Mouse (Mus musculus) heart, postnatal 14 days (tissue): ENCODE results near the gene Ccdc80. TPM values are rescaled to one million over a fixed set of nuclear protein-coding genes. Genes with fewer than 3 reads are reported as not detected.
A peak's percentile ranks its signal among the peaks of the same experiment; 100 is the strongest.

Source experiments
- DNase-seq, 2 experiments: peaks; one replicate each; pipeline ENCODE4 v3.0.0; 2021 to 2022
- intact Hi-C: fragments of 180-260 bp; cut with DNase I; formaldehyde crosslinking; loops from one replicate; pipeline ENCODE4 v1.15.1; 2025
- total RNA-seq, 2 experiments: library from RNA; stranded (reverse); gene quantifications; 2 replicates each; pipeline ENCODE4 v1.2.3; 2021

The Ccdc80 gene
- total RNA-seq, 2 experiments from 2014 or later, result 95.7 to 117 TPM

DNA sequence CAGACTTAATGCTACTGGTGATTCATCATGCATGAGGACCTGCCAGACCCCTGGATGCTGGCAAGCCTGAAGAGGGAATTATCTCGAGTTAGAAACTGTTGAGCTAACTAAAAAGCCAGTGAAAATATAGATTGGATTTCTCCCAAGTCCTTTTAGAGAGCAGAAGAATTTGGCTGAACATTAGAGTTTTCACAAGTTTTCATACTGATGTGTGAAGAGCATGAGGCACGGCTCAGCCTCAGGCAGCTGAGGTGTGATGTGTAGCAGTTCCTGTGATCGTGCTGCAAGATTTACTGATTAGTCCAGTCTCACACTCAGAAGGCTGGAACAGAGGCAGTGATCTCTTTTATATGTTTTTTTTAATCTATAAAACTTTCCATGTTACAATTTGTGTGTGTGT, 11.8 kb downstream of the Ccdc80 start:
- intact Hi-C loops, result no loop called here

DNA sequence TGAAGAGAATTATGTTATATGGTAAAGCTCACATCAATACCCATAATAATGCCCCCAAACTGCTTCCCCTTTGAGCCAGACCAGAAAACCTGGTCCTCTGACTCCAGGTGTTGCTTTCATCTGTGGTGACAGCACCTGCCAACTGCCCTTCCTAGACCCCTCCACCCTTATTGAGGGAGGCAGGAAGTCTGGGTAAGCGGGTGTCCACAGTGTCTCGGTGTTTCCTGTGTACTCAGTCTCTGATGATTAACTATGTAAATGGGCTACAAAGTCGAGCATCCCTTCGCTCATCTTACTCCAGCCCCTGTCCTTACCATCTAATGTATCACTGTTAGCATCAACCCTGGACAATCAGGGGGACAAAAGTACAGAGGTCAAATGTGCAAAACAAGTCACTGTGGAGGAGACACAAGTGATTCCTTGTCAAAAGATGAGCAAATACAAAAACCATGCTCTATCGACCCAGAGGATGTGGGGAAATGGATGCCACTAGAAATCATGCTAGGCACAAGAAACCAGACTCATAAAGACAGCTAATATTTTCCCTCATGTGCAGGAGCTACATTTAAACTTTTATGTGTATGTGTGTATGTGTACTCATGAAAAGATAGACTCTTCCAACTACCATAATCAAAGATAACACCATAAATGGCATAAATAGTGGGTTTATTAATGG, 15.1 kb downstream of the Ccdc80 start:
- intact Hi-C loops, result no loop called here
- no peak for DNase-seq

More for the DNA sequence above, 11.8 kb downstream of the Ccdc80 start:
- DNase-seq, result no peak

DNA sequence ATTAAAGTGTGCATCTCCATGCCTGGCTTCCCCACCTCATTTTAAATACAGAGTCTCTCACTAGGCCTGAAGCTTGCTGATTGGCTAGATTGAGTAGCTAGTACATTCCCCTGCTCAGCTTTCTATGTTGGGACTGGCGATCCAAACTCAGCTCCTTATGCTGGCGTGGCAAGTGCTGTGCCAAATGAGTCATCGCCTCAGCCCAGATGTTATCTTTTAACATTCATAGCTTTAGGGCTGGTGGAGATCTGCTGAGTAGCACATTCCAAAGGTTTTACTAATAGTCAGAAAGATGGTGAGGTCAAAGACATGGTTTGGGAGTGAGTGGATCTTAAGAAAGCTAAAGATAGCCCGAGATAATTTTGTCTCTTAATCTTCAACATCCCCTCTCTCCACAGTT, 17.3 kb downstream of the Ccdc80 start:
- DNase-seq, result peak in 1 of 2 experiments; percentile 58
- intact Hi-C loops, result no loop called here

DNA sequence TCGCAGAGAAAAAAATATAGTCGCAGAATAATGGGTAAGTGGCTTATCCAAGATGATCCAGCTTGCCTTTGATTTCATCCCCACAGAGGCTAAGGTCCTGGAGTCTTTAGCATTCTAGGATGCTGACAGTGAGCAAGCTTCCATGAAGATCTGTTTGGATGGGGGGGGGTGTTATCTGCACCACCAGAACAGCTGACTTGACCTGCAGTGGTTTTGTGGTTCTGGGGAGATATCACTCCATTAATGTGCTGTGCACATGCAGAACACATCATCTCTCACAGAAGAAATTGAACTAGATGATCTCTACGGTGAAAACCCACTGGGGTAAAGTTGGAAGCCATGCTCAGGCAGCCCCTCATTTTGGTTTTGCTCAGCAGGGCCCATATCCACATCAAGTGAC, 24.0 kb downstream of the Ccdc80 start:
- intact Hi-C loops, result no loop called here
- DNase-seq, result no peak

DNA sequence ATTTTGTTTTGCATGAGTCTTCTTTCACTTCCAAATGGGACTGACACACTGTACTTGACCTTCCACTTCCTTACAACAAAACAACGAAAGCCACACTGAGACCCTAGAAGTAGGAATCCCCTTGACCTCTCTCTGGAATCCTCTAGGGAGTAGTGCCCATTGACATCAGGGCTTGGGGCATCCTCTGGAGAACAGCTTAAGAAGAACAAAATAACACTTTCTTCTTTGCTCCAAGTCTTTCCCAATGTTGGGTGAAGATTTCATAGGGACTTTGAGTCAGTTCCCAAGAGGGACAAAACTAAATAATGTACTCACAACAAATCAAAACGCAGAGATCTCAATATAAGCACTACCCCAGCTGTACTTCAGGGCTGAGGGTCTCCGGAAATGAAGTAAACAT, 25.6 kb downstream of the Ccdc80 start:
- intact Hi-C loops, result no loop called here
- no peak for DNase-seq

DNA sequence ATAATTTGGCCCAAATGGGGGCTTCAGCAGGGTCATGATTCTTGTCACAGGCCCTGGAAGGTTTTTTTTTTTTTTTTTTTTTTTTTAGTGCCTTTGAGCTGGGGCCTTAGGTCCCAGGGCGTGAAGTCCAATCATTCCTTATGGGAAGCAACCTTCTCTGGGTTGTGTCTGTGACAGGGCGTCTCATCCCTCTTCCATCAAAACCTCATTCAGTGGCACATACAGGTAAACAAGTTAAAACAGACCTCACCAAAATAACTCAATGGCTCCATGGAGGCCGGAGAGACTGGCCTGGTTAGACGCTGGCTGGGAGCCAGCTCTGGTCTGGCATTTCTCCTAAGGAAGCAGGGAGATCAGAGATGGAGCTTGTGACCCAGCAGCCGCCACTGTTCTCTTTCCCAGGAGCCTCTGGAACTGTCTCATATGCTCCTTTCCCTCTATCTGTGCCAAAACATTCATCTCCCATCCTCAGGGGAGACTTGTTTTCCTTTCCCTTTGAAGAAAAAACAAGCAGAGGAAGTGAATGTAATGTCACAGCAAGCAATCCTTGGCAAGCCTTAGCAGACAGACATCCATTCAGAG, 27.7 kb downstream of the Ccdc80 start:
- peak; percentile 74 to 77 for DNase-seq
- intact Hi-C loops, result loop anchor here (5.0 kb wide), 1 partner anchor 354 kb away; the partner anchor contains the start of gene Cd200r1

DNA sequence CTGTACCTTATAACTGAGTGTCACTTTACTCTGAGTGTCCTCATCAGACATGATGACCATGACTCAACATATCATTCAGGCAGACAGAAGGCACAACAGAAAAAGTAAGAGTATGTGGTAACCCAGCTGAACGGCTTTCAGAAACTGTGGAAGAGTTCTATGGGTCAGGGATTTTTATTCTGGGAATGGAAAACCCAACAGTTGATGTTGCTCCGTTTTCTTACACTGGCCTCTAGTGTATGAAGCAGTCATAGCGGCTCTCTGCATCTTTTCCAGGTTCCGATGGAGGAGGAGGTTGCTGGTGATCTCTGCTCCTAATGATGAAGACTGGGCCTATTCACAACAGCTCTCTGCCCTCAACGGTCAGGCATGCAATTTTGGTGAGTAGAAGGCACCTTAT, 29.4 kb downstream of the Ccdc80 start:
- DNase-seq, result peak in 1 of 2 experiments; percentile 23
- intact Hi-C loops, result loop anchor here (5.0 kb wide), 1 partner anchor 355 kb away; the partner anchor contains the start of gene Cd200r1

DNA sequence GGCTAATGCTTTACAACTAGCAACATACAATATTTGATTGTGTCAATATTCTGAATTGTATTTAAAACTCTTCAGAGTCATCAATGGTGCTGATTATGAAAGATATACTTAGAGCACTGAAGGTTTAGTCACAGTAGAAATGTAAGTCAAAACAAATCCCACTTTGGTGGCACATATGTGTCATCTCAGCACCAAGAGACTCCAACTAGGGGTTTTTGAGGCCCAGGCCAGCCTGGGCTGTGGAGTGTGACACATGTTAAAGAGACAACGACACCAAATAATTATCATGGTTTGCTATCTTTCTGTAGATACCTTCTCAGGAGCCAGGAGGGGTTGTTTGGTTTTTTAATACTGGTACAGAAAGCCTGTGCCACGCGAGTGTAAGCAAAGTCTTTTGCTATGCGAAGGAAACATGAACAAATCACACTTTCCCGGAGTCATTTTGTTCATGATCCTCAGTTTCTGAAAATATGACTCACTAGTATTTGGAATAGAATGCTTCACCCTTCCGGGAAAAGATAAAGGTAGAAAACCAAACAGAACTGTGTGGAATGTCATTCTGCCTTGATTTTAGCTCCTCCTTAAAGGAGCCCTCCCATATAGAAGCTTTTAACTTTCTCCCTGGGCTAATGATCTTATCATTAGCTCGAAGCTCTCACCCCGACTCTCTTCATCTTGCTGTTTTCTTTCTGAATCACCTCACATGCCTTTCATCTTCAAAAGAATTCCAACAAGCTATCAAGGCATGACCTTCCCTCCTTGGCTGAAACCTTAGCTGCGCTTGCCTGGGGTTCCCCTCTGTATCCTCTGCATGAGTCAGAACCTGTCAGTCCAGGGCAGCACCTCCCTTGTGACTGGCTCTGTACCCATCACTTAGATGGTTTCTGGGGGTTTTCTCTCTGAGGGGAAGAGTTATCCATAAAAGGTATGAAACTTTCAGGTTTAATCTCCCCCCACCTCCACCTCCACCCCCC, 31.3 kb downstream of the Ccdc80 start:
- intact Hi-C loops, result loop anchor here (5.0 kb wide), 1 partner anchor 357 kb away; the partner anchor contains the start of gene Cd200r1
- no peak for DNase-seq

DNA sequence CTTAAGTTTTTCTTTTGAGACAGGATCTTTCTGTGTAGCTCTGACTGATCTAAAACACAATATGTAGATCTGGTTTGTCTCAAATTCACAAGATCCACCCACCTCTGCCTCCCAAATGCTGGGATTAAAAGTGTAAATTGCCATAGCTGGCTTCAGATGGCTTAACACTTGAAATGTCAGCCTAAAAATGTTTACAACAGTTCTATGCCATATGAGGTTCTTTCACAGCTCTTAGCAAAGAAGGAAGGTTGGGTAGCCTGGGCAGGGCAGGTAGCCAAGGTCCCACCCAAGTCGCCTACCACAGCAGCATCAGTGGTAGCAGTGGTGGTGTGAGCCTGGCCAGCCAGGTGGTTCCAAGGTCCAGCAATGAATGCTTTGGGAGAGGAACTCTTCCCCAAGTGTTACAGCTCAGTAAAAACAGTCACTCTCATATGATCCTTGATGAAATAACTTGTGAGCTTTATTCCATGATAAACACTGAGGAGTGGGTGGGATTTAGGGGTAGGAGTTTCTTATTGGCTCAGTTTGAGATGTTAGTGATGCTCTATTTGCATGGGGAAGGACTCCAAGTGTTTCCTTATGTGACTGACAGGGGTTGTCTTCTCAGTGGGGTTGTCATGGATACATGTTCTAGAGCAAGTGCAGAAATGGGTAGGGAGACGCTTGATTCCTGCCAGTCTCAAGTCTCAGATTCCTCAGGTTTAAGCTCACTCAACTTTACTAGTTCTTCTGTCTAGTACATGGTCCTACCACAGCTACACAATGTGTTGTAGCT, 34.9 kb downstream of the Ccdc80 start:
- intact Hi-C loops, result no loop called here

DNA sequence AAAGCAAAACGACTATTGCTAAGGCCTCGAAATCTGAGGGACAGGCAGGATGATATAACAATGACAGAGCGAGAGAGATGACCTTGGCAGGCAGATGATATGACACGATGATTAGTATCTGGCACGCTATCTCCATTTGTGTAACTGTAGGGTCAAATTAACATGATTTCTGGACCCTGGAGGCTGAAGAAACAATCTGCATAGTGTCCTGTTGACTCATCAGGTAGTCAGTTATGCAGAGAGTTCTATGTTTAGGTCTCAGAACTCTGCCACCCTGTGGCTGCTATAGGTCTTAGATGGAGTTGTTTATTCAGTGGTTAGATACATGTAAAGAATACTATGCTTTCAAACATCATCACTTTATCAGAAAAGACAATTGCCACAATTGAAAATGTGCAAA, 48.5 kb downstream of the Ccdc80 start:
- DNase-seq, result no peak
- intact Hi-C loops, result no loop called here

More for the DNA sequence above, 34.9 kb downstream of the Ccdc80 start:
- DNase-seq, result no peak

DNA sequence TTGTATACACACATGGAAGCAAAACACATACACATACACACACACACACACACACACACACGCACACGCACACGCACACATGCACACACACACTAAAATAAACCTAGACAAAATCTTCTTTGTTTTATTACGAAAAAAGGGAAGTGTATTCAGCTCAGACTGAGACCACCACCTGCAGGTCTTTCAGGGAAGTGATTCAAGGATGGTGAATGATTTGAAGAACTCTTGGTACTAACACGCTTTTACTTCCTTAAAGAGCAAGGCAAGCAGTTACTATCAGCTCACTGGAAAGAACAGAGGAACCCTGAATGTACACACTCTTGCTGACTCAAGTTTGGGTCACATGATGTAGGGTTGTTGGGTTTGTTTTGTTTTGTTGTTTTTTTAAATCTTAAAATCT, 49.4 kb downstream of the Ccdc80 start:
- intact Hi-C loops, result no loop called here
- no peak for DNase-seq

DNA sequence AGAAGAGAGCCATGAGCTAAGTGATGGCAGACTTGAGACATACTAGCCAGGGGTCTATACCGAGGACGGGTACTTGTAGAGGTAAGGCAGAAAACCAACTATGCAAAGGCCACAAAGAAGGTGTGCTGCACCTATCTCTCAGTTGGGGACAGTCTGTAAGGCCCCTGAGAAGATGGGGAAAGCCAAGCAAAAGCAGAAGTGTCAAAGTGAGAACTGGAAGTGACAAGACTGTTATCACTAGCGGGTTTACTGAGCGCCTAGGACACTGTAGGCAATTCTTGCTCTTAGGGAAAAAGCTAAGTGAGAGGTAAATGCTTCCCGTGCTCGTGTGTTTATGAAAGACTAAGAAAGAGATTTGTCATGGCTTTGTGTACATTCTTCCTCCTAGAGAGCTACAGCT, 51.9 kb downstream of the Ccdc80 start:
- intact Hi-C loops, result no loop called here
- no peak for DNase-seq

DNA sequence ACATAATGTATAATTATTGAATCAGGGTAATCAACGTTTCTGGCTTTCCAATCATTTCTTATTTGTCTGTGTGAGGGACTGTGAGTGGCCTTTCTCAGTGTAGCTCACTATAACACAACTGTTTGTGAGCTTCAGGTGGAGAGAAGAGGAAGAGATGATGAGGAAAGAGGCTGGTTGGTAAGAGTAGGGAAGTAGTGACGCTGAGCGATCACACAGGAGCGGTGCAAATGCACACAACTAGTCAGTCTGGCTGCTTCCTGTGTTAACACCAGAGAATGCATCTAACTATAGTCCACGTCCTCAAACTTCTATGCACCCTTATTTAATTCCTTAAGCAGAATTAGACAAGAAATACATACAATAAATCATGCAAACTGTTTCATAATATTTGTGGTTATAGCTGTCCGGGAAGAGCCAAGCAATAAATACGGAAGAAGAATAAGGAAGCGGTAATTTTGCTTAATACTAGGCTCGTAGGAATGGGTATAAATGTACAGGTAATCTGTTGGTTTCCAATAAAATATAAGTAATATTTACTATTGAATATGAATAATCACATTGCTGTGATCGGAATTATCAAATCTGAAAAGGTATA, 55.4 kb downstream of the Ccdc80 start:
- intact Hi-C loops, result no loop called here

DNA sequence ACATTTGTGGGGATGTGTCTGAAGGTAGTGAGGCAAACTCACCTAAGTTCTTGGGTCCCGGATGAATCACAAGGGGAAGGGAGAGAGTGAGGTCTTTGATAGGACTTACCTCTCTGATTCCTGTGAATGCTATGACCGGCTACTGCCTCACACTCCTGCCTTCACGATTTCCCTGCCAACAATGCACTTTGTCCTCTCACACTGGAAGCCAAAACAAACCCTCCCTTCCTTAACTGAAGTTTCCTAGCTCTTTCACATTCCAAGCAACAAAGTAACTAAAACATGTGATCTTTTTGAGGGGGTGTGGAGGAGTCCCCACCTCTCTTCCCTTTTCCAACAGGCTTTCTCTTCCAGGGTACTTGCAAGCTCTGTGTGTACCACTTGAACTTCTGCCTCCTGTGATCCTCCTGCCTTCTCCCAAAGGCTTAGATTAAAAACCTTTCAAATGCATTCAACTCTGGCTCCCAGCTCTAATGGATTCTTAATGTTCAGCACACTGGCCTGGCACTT, 61.6 kb downstream of the Ccdc80 start:
- DNase-seq, result no peak
- intact Hi-C loops, result no loop called here

More for the DNA sequence above, 55.4 kb downstream of the Ccdc80 start:
- no peak for DNase-seq

DNA sequence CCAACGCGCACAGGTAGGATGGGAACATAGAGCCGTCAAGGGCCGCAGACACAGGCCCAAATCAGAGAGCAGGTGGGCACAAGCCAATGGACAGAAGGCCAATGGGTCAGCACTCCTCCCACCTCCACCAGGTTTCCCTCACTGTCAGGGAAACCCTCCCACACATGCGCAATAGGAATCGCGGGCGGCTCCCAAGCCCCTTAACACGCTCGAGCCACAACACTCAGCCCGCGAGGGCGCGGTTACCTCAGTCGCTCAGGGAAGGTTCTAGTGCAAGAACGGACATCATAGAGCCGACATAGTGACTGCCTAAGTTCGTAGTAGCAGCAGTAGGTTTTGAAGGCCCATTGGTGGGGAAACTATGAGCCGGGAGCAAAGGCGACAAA, 64.9 kb downstream of the Ccdc80 start:
- DNase-seq, result peak; percentile 70 to 77
- intact Hi-C loops, result no loop called here

DNA sequence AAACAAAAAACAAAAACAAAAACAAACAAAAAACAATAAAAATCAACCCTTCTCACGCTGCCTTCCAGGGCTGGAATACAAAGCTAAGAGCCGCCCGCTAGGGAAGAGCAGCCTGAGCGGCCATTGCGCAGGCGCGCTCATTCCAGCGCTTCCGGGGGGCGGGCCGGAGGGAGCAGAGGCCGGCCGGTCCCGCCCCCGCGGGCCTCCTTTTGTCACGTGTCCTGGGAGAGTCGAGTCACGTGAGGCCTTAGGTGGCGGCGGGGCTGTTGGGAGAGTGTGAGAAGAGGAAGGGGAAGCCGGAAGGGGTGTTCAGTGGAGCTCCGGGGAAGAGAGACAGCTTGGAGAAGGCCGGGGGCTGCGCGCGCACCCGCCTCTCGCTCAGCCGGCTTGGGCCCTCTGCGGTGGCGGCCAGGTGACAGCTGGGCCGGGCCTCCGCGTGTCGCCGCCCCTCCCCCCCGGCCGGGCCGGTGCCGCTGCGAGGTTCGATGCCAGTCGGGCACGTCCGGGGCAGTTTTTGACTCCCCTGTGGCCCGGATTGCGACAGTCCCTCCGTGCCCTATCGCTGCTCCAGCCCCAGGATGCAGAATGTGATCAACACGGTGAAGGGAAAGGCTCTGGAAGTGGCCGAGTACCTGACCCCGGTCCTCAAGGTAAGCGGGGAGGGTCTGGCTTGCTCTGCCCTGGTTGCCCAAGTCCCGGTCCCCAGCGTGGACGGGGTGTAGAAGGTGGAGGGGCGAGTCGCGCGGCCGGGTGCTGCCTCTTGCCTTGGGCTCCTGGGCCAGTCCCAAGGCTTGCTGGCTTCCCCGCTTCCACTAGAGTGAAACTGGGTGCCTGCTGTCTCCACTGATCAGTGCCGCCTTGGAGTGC, 65.6 kb downstream of the Ccdc80 start, which contains the start of the genes Slc35a5 and Atg3:
Gene Slc35a5, minus strand, starts transcription at position 185 of the 867 bp plus-strand sequence.
Gene Atg3, plus strand, starts transcription at position 264 of the 867 bp plus-strand sequence.
- intact Hi-C loops, result no loop called here

DNA sequence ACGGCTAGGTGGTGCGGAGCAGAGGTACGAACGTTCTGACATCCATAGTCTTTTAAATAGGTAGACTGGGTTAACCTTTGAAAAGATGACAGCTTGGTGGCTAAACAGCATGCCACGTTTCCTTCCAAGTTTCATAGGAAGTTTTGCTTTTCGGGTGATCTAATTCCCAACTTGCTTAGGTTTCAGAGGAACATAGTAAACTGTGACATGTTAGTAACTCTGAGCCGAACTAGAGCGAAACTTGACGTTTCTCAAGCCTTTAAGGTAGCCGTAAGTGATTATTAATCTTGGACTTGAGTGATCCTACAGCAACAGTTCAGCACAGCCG, 66.2 kb downstream of the Ccdc80 start:
- no peak for DNase-seq
- intact Hi-C loops, result no loop called here

More for the DNA sequence above, 65.6 kb downstream of the Ccdc80 start, which contains the start of the genes Slc35a5 and Atg3:
- DNase-seq, result peak; percentile 97
